Mouse (Mus musculus) ES-E14 (cell line): ENCODE data around the gene Chst4. TPM values are rescaled to one million over a fixed set of nuclear protein-coding genes. Genes with fewer than 3 reads are reported as not detected.

Experiments
- DNase-seq: peaks from one replicate; pipeline ENCODE4 v3.0.0-alpha.2; 2013; ENCODE audit warnings: low read depth, low spot score
- H3K27ac ChIP-seq: 2 replicates; pipeline ENCODE4 v1.5.1; 2012; ENCODE audit warnings: low read depth, mild to moderate bottlenecking, low read length, moderate library complexity, mixed read lengths; ENCODE audit not compliant: poor library complexity, insufficient read depth, severe bottlenecking
- H3K36me3 ChIP-seq: 2 replicates; pipeline ENCODE4 v1.6.1; 2012; ENCODE audit warnings: mild to moderate bottlenecking, low read length, moderate library complexity, mixed read lengths; ENCODE audit not compliant: control insufficient read depth, poor library complexity, insufficient read depth, severe bottlenecking
- H3K4me1 ChIP-seq, 2 experiments: fragments of 150-350 bp in 1 of 2; sonication (generic) in 1 of 2; 2 replicates each; pipeline ENCODE4 v1.6.1; 2012; ENCODE audit warnings: low read length in 2 of 2, mild to moderate bottlenecking in 1 of 2, mixed read lengths in 1 of 2; ENCODE audit not compliant: control insufficient read depth in 2 of 2, insufficient read depth in 2 of 2, poor library complexity in 1 of 2
- H3K4me3 ChIP-seq, 2 experiments: fragments of 150-350 bp in 1 of 2; sonication (generic) in 1 of 2; 2 replicates each; pipeline ENCODE4 v1.5.1; 2012; ENCODE audit warnings: low read length in 2 of 2, low read depth in 1 of 2, mild to moderate bottlenecking in 1 of 2, mixed read lengths in 1 of 2; ENCODE audit not compliant: insufficient read depth in 1 of 2, poor library complexity in 1 of 2, severe bottlenecking in 1 of 2
- H3K9ac ChIP-seq: 2 replicates; pipeline ENCODE4 v1.6.1; 2012; ENCODE audit warnings: low read depth, mild to moderate bottlenecking, low read length, mixed read lengths; ENCODE audit not compliant: poor library complexity, insufficient read depth, severe bottlenecking
- H3K9me3 ChIP-seq: fragments of 150-350 bp; sonication (generic); 2 replicates; pipeline ENCODE4 v1.6.1; 2012; ENCODE audit warnings: low read depth, mild to moderate bottlenecking, low read length; ENCODE audit not compliant: control insufficient read depth, insufficient read depth
- CHD2 ChIP-seq: IDR thresholded peaks from 2 replicates; pipeline ENCODE4 v1.6.1; 2014; ENCODE audit warnings: mild to moderate bottlenecking, low read depth, low read length, inconsistent platforms
- HCFC1 ChIP-seq: IDR thresholded peaks from 2 replicates; pipeline ENCODE4 v1.6.1; 2012; ENCODE audit warnings: low read length, inconsistent platforms, borderline replicate concordance; ENCODE audit not compliant: insufficient read depth
- MAFK ChIP-seq: IDR thresholded peaks from 2 replicates; pipeline ENCODE4 v1.6.1; 2014; ENCODE audit warnings: mild to moderate bottlenecking, low read depth, low read length, inconsistent platforms; ENCODE audit not compliant: insufficient read depth
- ZC3H11A ChIP-seq: IDR thresholded peaks from 2 replicates; pipeline ENCODE4 v1.6.1; 2012; ENCODE audit warnings: low read depth, mild to moderate bottlenecking, inconsistent platforms, low read length, borderline replicate concordance
- ZNF384 ChIP-seq: IDR thresholded peaks from 2 replicates; pipeline ENCODE4 v1.6.1; 2012; ENCODE audit warnings: low read depth, low read length, inconsistent platforms
- in situ Hi-C, 2 experiments: fragments of 600-800 bp; cut with MboI; formaldehyde crosslinking; loops; one replicate each; pipeline ENCODE4 v1.15.1; 2025; ENCODE audit warnings: low sequenced_read_pairs in 2 of 2, inconsistent platforms in 1 of 2; ENCODE audit not compliant: unreplicated experiment in 2 of 2
- total RNA-seq: library from RNA; depleted of rRNA; stranded (reverse); fragments of 300-350 nt; gene quantifications from 2 replicates; pipeline ENCODE4 v1.2.3, GENCODE M21; 2012

Gene Chst4
- total RNA-seq, 1 experiment = 0.27 TPM

DNA sequence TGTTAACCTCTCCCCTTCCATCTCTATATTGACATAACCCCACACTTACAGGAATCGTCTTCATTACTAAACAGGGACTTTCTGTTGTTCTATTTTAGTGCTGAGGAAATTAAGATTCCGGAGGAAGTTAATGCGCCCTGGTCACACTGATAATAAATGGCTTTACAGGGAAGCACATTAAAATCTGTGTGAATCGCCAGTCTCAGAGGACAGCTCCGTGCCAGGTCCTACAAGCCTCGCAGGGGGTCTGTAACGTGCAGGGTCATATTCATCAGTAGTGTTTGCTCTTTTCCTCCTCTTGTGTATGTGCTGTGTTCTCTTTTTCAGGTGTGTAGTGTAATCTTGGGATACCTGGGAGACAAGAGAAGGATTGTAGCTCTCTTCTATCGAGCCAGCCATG lies 18.7 kb upstream of the Chst4 start:
- Histone ChIP-seq H3K4me3 (no peak overlapping the region), H3K27ac (no peak overlapping the region), H3K9me3 (no peaks in the 10 kb centered on the region), H3K9ac (no peak overlapping the region), H3K36me3 (no peaks in the 10 kb centered on the region), H3K4me1 (no peaks in the 10 kb centered on the region)
- in situ Hi-C loops = no loop called here
- TF ChIP-seq ZNF384 = no peak
- TF ChIP-seq CHD2 = no peak
- TF ChIP-seq MAFK = no peak
- TF ChIP-seq ZC3H11A = no peak
- TF ChIP-seq HCFC1 = no peak
- no peak for DNase-seq

DNA sequence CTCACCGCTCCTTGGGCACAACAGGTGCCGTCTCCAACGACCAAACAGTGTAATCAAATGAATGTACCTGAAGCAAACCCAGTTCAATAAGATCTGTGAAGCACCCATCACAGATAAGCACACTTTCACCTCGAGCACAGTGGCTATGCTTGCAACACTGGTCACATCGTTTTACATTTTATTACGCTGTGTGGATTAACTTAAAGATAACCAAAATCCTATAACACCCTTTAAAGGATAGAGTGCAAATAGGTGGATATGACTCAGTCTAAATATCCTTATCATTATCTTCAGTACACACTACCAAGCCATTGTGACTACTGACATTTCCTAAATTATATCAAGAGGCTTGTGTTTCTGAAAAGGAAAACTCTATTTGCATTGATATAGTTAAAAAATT lies 11.7 kb upstream of the Chst4 start:
- Histone ChIP-seq H3K9me3 (no peaks in the 10 kb centered on the region), H3K36me3 (no peaks in the 10 kb centered on the region), H3K27ac (no peak overlapping the region), H3K4me3 (no peak overlapping the region), H3K9ac (no peak overlapping the region), H3K4me1 (no peaks in the 10 kb centered on the region)
- TF ChIP-seq ZC3H11A (no peak), MAFK (no peak), HCFC1 (no peak), ZNF384 (no peak), CHD2 (no peak)
- in situ Hi-C loops = no loop called here
- DNase-seq = no peak

DNA sequence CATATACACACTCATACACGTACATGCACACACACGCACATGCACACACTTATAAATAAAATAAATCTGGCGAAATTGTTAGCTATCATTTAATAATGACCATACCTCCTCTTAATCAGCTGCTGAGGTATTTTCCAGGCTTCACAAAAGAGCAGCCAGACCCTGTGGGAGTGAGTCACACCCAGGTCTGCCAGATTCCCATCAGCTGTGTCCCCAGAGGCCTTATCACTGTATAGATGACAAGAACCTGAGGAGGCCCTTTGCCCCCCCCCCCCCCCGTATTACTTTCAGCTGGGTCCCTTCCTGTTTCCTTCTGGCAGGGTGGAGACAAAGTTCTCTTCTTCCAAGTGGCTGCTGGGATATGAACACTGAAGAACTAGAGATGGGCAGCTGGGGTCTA lies 969 bp upstream of the Chst4 start:
- Histone ChIP-seq H3K36me3 (no peaks in the 10 kb centered on the region), H3K9me3 (no peaks in the 10 kb centered on the region), H3K4me3 (no peak overlapping the region), H3K27ac (no peak overlapping the region), H3K4me1 (no peaks in the 10 kb centered on the region), H3K9ac (no peak overlapping the region)
- in situ Hi-C loops = no loop called here
- TF ChIP-seq ZC3H11A = no peak
- TF ChIP-seq HCFC1 = no peak
- no peak for TF ChIP-seq CHD2
- TF ChIP-seq MAFK = no peak
- TF ChIP-seq ZNF384 = no peak
- no peak for DNase-seq

GRCm38 (mm10) chr8:110039216-110039615 lies 324 bp downstream of the Chst4 start:
- TF ChIP-seq CHD2 (no peak), MAFK (no peak), ZNF384 (no peak), HCFC1 (no peak), ZC3H11A (no peak)
- Histone ChIP-seq H3K4me3 (no peak overlapping the region), H3K27ac (no peak overlapping the region), H3K36me3 (no peaks in the 10 kb centered on the region), H3K9me3 (no peaks in the 10 kb centered on the region), H3K9ac (no peak overlapping the region), H3K4me1 (no peaks in the 10 kb centered on the region)
- in situ Hi-C loops = no loop called here
- no peak for DNase-seq

DNA sequence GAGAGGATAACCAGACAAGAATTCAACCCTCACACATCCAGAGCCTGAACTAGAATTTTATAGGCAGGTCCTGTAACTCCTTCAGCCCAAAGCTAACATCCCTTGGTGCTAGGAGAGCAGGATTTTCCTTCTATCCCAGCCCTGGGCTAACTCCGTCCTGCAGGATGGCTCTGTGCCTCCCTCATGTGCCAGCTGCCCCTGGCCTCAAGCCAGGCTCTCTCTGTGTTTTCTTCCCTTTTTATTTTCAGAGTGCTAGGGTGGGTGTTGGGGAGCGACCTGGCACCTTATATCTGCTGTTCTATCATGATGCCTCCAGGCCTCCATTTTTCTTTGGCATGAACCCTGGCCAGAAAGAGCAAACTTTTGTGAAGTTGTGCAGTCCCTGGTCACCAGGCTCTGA lies 3.4 kb downstream of the Chst4 start:
- H3K9ac ChIP-seq = no peak overlapping the region
- H3K9me3 ChIP-seq = no peaks in the 10 kb centered on the region
- H3K36me3 ChIP-seq = no peaks in the 10 kb centered on the region
- H3K27ac ChIP-seq = no peak overlapping the region
- in situ Hi-C loops = no loop called here
- H3K4me3 ChIP-seq = no peak overlapping the region
- TF ChIP-seq MAFK (no peak), ZNF384 (no peak), ZC3H11A (no peak), HCFC1 (no peak), CHD2 (no peak)
- DNase-seq = no peak
- no peaks in the 10 kb centered on the region for H3K4me1 ChIP-seq
